Mouse (Mus musculus) neutrophil, adult 83 days (primary cell): ENCODE data around the gene Olfr888. TPM values are rescaled to one million over a fixed set of nuclear protein-coding genes. Genes with fewer than 3 reads are reported as not detected.

Source experiments
- total RNA-seq, 2 experiments: library from RNA; stranded (reverse); gene quantifications; one replicate each; pipeline ENCODE4 v1.2.4; 2023

Gene Olfr888
- total RNA-seq: not detected

DNA sequence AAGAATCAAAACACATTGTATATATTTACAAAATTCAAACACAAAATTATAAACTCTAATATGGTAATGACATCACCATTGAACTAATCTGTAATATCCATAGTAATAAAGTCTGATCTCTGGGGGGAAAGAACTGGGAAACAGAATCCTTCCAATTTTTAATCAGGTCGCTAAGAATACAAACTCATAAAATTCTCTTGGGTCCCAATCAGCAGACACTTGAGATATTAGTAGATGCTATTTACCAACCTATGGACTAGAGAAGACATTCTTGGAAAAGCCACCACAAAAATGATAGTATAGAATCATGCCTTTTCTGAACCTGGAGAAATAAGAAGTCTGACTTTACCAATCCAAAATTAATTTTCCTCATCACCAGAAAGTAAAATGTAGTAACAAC is at the start of gene Olfr888:
Gene Olfr888 (plus strand): TSS at position 301 of the 400 bp plus-strand sequence.

DNA sequence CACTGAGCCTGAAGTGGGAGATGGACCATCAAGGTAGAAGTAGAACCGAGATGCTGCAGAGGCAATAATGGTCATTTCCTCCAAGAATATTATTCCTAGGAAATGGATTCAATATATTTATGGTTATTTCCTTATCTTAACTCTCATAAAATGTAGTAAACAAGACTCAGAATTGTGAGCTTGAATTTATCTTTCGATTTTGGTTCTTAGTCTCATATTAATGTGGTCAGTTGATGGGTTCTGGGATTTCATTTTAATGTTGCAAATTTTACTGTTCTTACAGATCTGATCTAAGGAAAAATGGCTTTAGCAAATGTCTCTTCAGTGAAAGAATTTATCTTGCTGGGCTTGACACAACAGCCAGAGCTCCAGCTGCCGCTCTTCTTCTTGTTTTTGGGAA is 46.9 kb upstream of the Olfr888 start, which contains the start of gene Olfr885:
Gene Olfr885 (plus strand): TSS at position 301 of the 400 bp plus-strand sequence.

DNA sequence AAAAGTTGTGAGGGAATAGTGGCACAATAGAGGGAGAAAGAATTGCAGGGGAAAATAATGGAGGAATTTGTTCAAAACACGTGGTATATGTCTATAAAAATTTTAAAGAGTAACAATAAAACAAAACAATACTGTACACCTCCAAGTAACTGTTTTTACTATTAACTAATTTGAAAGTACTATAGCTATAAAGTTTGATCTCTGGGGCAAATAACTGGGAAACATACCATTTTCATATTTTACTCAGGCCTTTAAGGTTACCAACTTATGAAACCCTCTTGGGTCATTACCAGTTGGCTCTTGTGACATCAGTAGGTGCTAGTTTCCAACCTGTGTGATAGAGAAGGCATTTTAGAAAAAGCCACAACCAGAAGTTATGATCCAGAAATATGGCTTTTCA is 24.2 kb upstream of the Olfr888 start, which contains the start of gene Olfr887:
Gene Olfr887 (plus strand): TSS at position 301 of the 400 bp plus-strand sequence.

DNA sequence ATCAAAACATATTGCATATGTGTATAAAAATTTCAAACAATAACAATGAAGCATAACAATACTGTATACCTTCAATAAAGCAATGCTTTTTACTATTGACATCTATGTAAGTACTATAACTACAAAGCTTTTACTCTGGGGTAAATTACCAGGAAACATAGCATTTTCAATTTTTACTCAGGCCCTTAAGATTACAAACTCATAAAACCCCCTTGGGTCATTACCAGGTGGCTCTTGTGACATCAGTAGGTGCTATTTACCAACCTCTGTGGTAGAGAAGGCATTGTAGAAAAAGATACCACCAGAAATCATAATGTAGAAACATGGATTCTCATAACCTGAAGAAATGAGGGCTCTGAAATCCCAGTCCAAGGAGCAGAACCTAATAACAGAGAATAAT is 7.0 kb downstream of the Olfr888 start, which contains the start of gene Olfr889:
Gene Olfr889 (plus strand): TSS at position 301 of the 400 bp plus-strand sequence.

DNA sequence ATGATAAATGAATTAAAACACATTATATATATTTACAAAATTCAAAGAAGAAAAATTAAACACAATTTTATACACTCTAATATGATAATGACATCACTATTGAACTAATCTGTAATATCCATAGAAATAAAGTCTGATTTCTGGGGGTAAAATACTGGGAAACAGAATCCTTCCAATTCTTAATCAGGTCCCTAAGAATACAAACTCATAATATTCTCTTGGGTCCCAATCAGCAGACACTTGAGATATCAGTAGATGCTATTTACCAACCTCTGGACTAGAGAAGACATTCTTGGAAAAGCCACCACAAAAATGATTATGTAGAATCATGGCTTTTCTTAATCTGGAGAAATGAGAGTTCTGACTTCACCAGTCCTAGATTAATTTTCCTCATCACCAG is 34.3 kb downstream of the Olfr888 start, which contains the start of gene Olfr890:
Gene Olfr890 (plus strand): TSS at position 301 of the 400 bp plus-strand sequence.

Other genes starting within 250 kb of the Olfr888 start
- not detected for gene Olfr145, start 211.4 kb upstream of the Olfr888 start, total RNA-seq
- gene Olfr878, start 190.3 kb upstream of the Olfr888 start, total RNA-seq: not detected
- gene Olfr881, start 116.3 kb upstream of the Olfr888 start, total RNA-seq: not detected
- gene Olfr883, start 82.3 kb upstream of the Olfr888 start, total RNA-seq: not detected
- gene Olfr884, start 61.6 kb upstream of the Olfr888 start, total RNA-seq: not detected
- not detected for gene Olfr885, start 46.8 kb upstream of the Olfr888 start, total RNA-seq
- gene Olfr887, start 24.1 kb upstream of the Olfr888 start, total RNA-seq: not detected
- under 1 TPM in 1 of 2 experiments, not detected in 1; 0.07 TPM for gene Olfr889, start 7.1 kb downstream of the Olfr888 start, total RNA-seq
- not detected for gene Olfr890, start 34.4 kb downstream of the Olfr888 start, total RNA-seq
- gene Olfr891, start 72.7 kb downstream of the Olfr888 start, total RNA-seq: not detected
- not detected for gene Olfr893, start 100.2 kb downstream of the Olfr888 start, total RNA-seq
- not detected for gene Olfr894, start 109.9 kb downstream of the Olfr888 start, total RNA-seq
- not detected for gene Olfr143, start 144.6 kb downstream of the Olfr888 start, total RNA-seq
- gene Olfr895, start 159.7 kb downstream of the Olfr888 start, total RNA-seq: not detected
- gene Olfr896-ps1, start 183.0 kb downstream of the Olfr888 start, total RNA-seq: not detected
- not detected for gene Olfr25, start 220.9 kb downstream of the Olfr888 start, total RNA-seq
- gene Olfr898, start 240.3 kb downstream of the Olfr888 start, total RNA-seq: not detected